Mouse (Mus musculus) CD4-positive, CD25-positive, alpha-beta regulatory T cell, adult 2 months (primary cell): Measurements from ENCODE around the gene Tmppe.

Experiments
- DNase-seq: peaks from one replicate; pipeline ENCODE4 v3.0.0-alpha.2; 2012; ENCODE audit warnings: low read depth, low spot score

The Tmppe gene

GRCm38 (mm10) chr9:114394677-114395076, 6.2 kb upstream of the Tmppe start:
- DNase-seq: no peak

GRCm38 (mm10) chr9:114395258-114395657, 5.6 kb upstream of the Tmppe start:
- DNase-seq: no peak

DNA sequence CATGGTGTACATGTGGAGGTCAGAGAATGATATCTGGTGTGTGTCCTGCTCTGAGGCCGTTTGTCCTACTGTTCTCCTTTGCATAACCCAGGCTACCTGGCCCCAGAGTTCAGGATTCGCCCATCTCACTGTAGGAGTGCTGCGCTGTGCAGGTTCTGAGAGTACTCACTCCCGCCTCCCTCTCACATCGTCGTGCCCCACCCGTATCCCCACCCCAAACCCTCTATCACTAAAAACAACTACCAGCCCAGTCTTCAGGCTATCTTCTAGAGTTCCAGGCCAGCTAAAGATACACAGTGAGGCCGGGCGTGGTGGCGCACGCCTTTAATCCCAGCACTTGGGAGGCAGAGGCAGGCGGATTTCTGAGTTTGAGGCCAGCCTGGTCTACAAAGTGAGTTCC, 1.2 kb upstream of the Tmppe start:
- DNase-seq: no peak

GRCm38 (mm10) chr9:114400588-114400948, 337 bp upstream of the Tmppe start:
- DNase-seq: no peak

- DNase-seq: peak; percentile 67
Observed at GRCm38 (mm10) chr9:114401685-114402080, 778 bp downstream of the Tmppe start.

DNA sequence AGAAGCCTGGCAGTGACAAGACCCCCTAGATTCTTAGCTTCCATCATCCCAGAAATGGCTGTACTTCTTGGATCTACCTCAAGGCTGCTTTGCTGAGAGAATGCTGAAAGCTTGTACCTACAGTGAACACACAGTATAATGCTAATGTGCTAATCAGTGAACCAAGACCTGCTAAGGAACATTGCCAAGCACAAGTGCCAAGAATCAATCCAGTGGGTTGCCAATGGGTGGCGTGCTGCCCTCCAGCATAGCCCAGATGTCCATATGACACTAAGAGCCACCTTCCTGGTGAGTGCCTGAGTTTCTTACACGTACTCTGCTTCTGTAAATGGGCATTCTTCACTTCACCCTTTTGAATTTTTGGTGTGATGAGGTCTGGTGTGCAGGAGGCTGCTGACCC, 6.8 kb downstream of the Tmppe start:
- DNase-seq: no peak

DNA sequence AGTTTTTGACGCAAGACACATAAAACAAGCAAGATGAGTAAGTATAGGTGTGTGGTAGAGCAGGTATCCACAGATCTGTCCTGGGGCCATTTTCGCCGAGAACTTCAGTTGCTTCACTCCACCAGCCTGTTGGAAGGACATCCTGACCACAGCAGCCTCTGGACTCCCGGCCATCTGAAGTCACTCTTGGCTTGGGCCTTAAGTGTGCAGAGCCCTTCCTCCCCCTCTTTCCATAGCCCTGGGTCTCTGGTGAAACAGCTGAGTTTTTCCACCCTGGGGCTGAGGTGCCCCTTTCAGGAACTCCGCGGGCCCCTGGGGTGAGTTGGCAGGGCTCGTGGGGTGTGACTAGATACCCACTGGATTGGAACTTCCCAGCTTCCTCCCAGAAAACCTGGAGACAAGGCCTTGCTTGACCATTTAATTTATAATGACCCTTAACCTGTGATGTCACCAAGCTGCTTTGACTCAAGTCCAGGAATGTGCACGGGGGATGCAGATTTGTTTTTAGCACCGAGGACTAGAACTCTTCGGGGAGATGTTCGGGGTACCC, 9.5 kb downstream of the Tmppe start:
- DNase-seq: no peak

- DNase-seq: no peak
Observed at GRCm38 (mm10) chr9:114411295-114411694, 10.4 kb downstream of the Tmppe start.

DNA sequence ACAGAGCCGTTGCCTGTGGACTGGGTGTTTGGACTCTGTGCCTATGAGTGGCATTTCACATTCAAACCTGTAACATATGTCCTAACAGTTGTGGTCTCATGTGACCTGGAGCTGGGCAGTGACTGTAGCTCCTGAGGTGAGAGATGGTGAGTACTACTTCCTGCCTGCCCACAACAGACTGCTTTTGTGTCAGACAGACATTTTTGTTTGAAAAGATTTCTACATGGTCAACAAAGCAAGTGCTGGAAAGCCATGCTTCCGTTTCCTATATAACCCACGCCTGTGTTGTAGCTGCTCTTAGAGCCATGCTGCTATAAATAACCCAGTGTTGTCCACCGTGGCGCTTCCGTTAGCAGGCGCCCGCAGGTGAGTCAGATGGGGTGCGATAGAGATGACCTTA, 11.5 kb downstream of the Tmppe start:
- DNase-seq: no peak

DNA sequence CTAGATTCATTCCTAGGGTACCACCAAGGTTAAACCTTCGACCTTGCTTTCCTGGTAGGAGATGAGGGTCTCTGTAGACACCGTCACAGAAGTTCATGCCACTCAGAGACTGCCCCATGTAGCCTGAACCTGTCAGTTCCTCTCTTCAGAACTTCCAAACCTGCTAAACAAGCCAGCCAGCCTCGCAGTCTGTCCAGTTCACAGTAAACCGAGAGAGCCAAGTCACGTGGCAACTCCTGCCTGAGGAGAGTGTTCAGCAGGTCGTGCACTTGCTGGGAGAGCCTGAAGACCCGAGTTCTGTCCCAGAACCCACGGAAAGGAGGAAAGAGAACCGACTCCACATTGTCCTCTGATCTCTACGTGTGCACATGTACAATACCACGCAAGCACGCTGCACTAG, 13.0 kb downstream of the Tmppe start:
- no peak for DNase-seq

- peak; percentile 86 for DNase-seq
Observed at GRCm38 (mm10) chr9:114415701-114416100, 14.8 kb downstream of the Tmppe start.

- no peak for DNase-seq
Observed at GRCm38 (mm10) chr9:114416646-114417517, 16.0 kb downstream of the Tmppe start.

- DNase-seq: peak; percentile 91
Observed at GRCm38 (mm10) chr9:114418187-114418586, 17.3 kb downstream of the Tmppe start.

DNA sequence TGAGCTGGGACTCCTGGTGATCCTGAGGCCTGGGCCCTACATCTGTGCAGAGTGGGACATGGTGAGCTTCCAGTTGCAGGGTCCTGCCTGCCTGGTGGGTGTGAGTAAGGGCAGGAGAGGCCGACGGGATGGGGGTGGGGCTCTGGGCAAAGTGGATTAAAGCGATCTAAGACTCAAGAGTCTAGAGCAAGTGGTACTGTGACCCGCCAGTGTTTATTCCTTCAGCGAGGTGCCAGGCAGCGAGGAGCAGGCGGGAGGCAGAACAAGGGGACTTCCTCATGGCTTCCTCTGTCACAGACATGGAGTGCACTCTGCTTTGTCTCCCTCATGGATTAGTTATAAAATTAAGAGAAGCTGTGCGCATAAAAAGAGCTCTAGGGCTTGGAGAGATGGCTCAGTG, 19.5 kb downstream of the Tmppe start:
- DNase-seq: no peak

GRCm38 (mm10) chr9:114421045-114421444, 20.1 kb downstream of the Tmppe start:
- DNase-seq: peak; percentile 49

DNA sequence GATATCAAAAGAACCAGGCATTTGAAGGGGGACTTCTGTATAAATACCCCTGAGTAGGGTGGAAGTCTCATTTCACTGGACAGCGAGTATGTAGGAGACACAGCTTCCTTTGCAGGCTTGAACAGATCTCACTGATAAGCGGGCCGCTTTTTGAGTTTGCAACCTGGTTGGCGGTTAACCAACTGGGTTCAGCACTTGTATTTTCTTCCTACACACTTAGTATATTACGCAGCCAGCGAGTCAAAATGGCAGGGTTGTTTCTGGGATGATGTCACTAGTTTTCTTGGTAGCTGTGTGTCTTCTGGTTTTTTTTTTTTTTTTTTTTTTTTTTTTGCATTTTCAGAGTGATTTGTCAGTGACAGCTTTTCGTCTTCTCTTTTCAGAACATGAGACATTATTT, 20.9 kb downstream of the Tmppe start:
- peak; percentile 85 for DNase-seq

- no peak for DNase-seq
Observed at GRCm38 (mm10) chr9:114425576-114425975, 24.7 kb downstream of the Tmppe start.

GRCm38 (mm10) chr9:114426201-114426600, 25.3 kb downstream of the Tmppe start:
- DNase-seq: no peak

- peak; percentile 39 for DNase-seq
Observed at GRCm38 (mm10) chr9:114427425-114427824, 26.5 kb downstream of the Tmppe start.

DNA sequence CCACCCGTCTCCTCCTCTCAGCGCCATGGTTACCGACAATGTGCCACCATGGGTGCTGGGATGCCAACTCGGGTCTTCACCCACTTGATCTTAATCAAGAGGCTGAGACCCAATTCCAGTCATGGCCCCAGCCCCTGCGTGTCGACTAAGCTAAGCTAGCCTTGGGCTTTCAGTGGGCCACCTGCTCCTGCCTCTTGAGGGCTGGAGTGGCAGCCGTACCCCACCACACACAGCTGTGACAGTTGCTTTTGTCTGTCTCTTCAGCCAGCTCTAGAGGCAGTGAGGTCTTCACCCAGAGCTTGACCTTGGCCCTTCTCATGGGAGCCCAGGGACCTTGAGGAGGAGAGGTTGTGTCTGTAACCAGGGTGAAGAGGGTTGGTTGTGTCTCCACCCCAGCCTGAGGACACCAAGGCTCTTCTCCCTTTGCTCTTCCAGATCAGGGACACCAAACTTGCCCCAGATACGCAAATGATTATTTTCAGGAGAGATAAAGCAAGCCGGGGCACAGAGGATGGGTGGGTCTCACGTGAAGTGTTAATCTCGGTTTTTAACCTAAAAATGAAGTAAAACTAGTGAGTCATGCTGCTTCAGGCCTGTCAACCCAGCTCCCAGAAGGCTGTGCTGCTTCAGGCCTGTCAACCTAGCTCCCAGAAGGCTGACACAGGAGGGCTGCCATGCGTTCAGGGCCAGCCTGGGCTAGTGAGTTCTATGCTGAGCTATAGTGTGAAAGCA, 27.4 kb downstream of the Tmppe start:
- DNase-seq: no peak

DNA sequence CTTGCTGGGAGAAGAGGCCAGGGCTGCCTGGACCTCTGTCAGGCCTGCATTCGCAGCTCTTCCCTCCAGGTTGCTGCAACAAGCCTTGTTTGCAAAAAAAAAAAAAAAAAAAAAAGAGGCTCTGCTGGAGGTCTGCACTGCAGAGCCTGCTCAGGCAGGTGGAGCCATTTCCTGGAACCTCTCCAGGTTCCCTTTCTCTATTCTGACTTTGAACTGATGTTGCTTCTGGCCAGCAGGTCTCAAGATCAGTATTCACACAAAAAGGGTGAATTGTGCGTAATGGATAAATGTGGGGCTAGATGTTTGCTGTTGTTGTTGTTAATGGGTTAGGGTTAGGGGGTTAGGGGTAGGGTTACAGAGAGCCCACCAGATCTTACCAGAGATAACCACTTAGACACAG, 34.8 kb downstream of the Tmppe start:
- DNase-seq: peak; percentile 65

GRCm38 (mm10) chr9:114440548-114440947, 39.6 kb downstream of the Tmppe start:
- DNase-seq: peak; percentile 82

DNA sequence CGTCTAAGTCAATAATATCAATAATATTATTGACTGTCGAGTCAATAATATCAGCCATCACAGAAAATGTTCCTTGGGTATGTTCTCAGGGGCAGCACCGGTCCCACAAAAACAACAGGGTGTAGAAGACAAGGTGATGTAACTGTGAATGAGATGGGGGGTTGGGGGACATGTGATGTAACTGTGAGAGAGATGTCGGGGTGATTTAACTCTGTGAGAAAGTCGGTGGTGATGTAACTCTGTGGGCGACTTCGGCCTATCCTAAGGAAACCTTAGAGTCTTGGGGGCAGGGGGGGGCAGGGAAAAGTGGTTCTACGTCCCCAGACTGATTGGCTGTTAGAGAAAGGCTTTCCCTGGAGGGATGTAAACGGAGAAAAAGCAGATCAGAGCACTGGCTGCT, 41.3 kb downstream of the Tmppe start:
- no peak for DNase-seq
